Mouse (Mus musculus): ENCODE results near the gene Gm12216.
"Not testable (repeated sequence)": the region's sequence is repeated elsewhere in the genome, so short reads cannot be mapped to it uniquely, and the experiment has no call there.

The Gm12216 gene

DNA sequence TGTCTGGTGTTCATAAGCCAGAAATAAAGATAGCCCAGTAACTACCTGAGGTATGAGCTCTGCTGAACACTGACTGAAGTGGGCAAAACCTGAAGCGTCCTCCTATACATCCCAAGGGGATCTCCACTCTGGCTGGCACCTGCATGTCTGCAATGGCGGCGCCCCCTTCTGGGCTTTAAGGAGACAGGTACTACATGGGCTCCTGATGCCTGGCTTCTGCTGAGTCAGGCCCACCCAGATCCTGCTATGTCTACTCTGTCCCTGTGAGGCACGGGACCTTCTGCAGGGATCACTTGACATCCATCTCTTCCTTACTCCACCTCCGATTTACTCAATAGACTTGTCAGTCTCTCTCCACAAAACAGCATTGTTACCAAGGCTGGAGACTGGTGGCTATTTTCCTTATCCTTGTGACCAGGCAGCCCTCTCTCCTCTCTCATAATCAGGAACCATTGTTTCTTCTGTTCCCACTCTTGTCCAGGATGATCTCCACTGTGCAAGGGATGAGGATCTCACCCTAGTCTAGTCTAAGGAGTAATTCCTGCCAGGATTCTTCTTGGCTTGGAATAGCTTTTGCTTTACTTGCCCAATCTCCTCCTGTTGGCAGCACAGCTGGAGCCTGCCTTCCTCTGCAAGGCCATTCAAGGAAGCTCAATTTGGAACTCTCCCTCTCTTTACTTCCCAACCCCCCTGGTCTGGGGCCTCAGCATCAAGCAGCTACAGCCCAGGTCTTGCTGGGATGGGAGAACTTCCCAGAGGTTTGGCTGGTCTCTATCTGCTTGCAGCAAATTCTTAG, 15.1 kb upstream of the Gm12216 start:
- peak; percentile 57 for DNase-seq (ENCODE audit: low read depth, low spot score)

DNA sequence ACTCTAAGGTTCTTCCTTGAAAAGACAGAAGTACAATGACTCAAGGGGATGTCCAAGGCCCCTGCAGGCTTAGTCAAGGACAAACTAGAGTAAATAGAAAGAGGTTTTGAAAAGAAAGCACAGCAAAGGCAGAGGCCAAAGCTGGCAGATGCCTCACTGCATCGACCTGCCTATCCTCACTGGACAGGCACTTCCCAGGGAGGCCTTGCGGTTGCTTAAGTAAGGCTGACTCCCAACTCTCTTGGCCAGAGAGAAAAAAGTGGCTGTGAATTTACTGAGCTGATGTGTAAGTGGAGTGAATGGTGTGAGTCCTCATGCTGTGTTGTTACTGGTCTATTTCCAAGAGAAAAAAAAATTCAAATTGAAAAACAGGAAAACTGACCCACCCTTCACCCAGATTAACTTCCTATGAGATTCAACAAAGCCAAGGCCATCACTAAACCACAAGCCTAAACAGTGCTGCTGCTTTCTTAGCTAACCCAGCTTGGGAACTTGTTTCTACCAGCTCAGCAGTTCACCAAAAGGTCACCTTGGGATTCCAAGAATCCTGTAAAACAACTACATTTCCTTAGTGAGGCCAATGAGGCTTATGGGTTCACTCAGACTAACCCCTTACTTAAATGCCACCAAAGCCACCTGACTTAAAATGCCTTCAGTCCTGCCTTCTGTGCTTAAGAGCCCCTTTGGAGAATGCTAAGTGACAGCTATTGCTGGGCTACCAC, 12.9 kb upstream of the Gm12216 start:
- no peak for DNase-seq (ENCODE audit: low read depth, low spot score)

GRCm38 (mm10) chr11:53869172-53869571, 10.1 kb upstream of the Gm12216 start:
- DNase-seq (ENCODE audit: low read depth, low spot score), result no peak

DNA sequence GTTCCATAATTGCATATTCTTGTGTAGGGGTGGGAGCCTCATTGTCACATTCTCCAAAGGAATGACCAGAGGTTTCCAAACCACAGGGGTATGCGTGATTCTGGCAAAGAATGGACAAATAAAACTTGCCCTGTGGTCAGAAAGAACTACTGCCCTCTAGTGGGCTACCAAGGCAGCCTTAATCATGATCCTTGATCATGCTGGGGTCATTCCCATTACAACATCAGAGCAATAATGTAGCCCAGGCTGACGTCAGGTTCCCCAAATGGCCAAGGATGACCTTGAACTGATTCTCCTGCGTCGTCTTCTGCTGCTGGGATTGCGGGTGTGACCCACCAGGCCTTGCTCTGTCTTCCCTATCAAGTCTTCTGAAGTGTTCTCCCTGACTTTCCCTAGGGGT, 9.3 kb upstream of the Gm12216 start:
- DNase-seq (ENCODE audit: low read depth, low spot score), result not testable (repeated sequence)

GRCm38 (mm10) chr11:53864724-53865310, 5.8 kb upstream of the Gm12216 start:
- DNase-seq (ENCODE audit: low read depth, low spot score), result not testable (repeated sequence)

- not testable (repeated sequence) for DNase-seq (ENCODE audit: low read depth, low spot score)
Observed at GRCm38 (mm10) chr11:53860944-53861343, 1.9 kb upstream of the Gm12216 start.

- peak; percentile 31 for DNase-seq (ENCODE audit: low read depth, low spot score)
Observed at GRCm38 (mm10) chr11:53858058-53858760, 847 bp downstream of the Gm12216 start.

- no peak for DNase-seq (ENCODE audit: low read depth, low spot score)
Observed at GRCm38 (mm10) chr11:53853665-53854064, 5.4 kb downstream of the Gm12216 start.

DNA sequence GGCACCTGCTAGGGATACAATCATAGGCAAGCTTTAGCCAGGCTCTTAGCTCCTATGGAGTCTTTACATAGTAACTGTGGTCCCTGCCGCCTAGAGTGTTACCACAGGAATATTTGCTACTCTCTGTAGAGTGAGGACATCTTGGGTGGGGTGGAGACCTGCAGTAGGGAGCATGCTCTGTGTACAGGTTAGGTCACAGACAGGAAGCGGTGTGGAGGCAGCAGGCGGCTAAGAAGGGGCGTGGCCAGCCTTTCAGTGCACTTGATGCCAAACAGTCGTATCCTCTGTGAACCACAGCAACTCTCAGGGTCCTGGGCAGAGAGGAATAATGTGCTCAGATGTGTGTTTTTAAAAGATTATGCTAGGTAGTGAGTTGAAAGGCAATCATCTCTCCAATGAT, 7.3 kb downstream of the Gm12216 start:
- peak; percentile 92 for DNase-seq (ENCODE audit: low read depth, low spot score)

- peak; percentile 82 for DNase-seq (ENCODE audit: low read depth, low spot score)
Observed at GRCm38 (mm10) chr11:53849588-53850320, 9.3 kb downstream of the Gm12216 start.

DNA sequence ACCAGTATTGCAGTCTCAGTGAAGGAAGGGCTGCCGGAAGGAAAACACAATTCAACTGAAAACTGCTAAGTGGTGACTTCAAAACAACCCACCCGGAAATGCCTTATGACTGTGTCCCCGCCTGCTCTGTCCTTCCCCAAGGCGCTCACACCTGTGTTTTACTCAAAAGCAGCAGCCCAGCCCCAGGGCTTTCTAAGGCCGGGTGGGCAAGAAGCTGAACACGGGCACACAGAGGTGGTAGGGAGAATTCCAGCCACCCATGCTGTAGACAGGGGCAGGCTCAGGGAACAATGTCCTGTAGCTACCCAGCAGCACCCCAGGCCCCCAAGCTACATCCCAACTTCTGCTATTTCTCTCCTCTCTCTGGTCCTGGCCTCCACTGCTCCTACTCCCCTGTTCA, 13.4 kb downstream of the Gm12216 start:
- peak; percentile 77 for DNase-seq (ENCODE audit: low read depth, low spot score)

DNA sequence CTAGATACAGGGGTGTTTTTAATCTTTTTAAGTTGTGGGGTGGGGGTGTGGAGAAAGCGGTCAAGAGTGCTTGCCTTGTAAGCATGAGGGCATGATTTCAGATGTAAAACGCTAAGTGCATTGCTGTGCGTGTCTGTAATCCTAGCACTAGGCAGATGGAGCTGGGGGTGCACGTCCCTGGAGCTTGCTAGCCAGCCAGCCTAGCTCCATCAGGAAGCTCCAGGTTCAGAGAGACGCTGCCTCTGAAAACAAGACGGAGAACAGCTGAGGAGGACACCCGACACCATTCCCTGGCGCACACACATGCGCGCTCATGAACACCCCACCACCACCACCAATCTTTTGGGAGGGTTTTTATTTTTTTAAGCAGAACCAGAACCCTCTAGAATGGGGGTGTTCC, 15.9 kb downstream of the Gm12216 start:
- DNase-seq (ENCODE audit: low read depth, low spot score), result no peak

- no peak for DNase-seq (ENCODE audit: low read depth, low spot score)
Observed at GRCm38 (mm10) chr11:53842161-53842581, 16.9 kb downstream of the Gm12216 start.

DNA sequence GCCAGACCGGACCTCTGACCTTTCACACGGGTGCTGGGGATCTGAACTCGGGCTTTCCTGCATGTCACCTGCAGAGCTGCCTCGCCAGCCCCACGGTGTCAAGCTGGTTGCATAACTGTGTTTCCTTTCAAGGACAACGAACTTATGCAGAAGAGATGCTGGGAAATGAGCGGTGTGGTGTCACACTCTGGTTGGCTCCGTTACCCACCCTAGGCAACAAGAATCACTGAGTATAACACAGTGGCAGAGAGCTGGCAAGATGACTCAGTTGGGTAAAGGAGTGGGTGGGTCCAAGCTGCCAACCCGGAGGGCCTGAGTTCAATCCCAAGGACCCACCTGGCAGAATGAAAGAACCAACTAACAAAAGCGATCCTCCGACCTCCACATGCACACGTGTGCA, 17.5 kb downstream of the Gm12216 start:
- no peak for DNase-seq (ENCODE audit: low read depth, low spot score)

DNA sequence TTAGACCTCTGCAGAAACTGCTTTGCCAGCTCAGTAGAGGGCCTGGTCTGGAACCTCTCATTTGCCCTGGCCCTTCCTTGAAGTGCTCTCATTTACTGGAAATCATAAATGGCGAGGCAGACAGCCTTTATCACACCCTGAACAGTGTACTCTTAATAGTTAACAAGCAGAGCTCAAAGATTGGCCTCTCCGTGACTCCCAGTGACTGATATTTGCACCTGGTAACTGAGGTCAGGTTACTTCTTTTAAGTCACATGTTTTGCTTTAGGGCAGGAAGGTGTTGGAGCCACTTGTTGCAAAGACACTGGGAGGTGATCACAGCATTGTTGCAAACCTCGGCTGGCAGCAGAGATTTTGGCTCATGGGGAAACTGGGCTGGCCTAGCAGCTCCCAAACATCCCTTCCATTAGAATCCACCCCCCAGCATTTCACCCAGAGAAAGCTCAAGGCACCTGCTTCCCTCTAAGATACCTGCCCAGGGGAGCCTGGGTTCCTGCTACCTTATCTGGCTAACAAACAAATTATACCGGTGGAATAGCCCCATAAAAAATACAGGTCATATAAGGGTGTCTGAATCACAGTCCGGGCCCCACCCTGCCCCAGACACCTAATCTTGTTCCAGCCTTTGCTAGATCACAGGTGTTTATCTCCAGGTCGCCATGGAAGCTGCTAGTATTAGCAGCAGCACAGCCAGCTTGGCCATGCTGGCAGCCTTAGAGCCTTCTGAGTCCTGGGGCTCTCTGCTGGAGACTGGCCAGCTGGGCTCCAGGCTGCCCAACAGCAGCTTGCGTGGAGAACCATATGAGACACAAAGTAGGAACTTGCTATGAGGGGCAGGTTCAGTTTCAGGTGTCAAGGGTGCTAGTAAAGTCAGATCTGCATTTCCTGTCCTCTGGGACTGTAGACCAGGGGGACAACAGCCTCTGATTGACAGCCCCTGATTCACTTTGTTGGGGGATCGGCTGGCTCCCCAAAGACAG, 19.1 kb downstream of the Gm12216 start:
- DNase-seq (ENCODE audit: low read depth, low spot score), result peak; percentile 46

GRCm38 (mm10) chr11:53839147-53839546, 19.9 kb downstream of the Gm12216 start:
- peak; percentile 64 for DNase-seq (ENCODE audit: low read depth, low spot score)

GRCm38 (mm10) chr11:53837731-53838130, 21.3 kb downstream of the Gm12216 start:
- DNase-seq (ENCODE audit: low read depth, low spot score), result no peak

DNA sequence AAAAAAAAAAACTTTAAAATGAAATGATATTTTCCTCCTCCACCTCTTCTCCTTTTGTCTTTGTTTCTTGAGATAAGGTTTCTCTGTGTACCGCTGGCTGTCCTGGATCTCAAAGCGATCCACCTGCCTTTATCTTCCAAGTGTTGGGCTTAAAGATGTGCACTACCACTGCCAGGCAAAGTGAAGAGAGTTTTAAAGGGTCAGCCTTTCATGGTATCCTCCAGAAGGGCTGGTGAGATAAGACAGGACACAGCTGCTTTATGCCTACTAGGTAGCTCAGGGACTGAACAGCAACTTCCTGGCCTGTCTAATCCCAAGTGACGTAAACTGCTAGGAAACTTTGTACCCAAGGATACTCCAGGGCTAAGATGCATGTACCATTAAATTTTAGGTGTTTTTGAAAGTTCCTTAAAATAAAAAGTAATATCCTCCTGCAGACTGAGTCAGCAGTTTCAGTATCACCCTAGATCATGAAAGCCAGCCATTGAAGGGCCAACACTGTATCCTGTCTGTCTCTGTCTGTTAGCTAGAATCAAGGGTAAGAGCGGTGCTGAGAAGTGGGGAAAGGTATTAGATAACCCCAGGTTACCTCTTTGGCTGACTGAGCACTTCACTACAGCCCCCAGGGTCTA, 23.6 kb downstream of the Gm12216 start:
- no peak for DNase-seq (ENCODE audit: low read depth, low spot score)

DNA sequence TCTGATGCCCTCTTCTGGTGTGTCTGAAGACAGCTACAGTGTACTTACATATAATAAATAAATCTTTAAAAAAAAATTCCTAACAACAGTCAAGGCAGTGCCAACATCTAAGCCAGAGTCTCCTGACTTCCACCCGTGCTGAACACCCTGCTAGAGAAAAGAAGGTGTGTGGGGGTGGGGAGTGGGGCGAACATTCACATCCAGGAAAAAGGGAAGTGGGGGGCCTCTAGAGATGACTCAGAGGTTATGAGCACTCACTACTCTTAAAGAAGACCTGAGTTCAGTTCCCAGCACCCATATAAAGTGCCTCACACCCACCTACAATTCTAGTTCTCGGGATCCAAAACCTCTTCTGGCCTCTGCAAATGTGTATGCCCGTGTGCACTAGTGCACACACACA, 33.6 kb downstream of the Gm12216 start:
- DNase-seq (ENCODE audit: low read depth, low spot score), result no peak

DNA sequence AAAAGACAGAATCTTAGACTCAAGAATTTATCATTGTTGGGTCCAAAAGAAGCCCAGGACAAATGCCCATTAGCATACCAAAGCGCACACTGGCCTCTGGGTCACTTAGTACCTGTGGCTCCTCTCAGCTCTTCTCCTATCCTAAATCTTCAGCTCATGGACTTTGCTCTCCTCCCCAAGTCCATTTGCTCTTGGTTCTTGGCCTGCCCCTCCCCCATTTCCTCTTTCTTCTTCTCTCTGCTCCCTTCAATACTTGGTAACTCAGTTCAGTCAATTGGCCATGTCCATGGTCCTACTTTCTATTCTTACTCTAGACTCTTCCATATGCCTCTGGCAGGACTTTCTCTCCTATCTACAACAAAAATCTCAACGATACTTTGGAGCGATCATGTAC, 37.1 kb downstream of the Gm12216 start:
- no peak for DNase-seq (ENCODE audit: low read depth, low spot score)

Data from CD4-positive, CD25-positive, alpha-beta regulatory T cell, adult 2 months (primary cell).